Mouse (Mus musculus): Measurements from ENCODE around the gene Klhl29.

GRCm38 (mm10) chr12:5165411-5165810 is 210.1 kb downstream of the Klhl29 start:
- TF ChIP-seq CTCF (IDR thresholded peaks at IDR 0.05; ENCODE audit: borderline replicate concordance, insufficient read depth, low read length) (no peak), POLR2A (IDR thresholded peaks at IDR 0.05; ENCODE audit: low read depth, low read length) (no peak)
